Mouse (Mus musculus) adrenal gland (tissue): ENCODE results near the gene Zdhhc16.
"Not testable (repeated sequence)": the region's sequence is repeated elsewhere in the genome, so short reads cannot be mapped to it uniquely, and the experiment has no call there.

ENCODE experiments used
- intact Hi-C: fragments of 180-260 bp; cut with DNase I; formaldehyde crosslinking; loops from one replicate; pipeline ENCODE4 v1.15.1; 2025

Zdhhc16 gene

GRCm38 (mm10) chr19:41912121-41913080, 20.9 kb upstream of the Zdhhc16 start:
- intact Hi-C loops = loop anchor here (2.0 kb wide), 1 partner anchor 20 kb away; the partner anchor contains the start of genes Exosc1 and Zdhhc16

- intact Hi-C loops = loop anchor here (2.0 kb wide), 1 partner anchor 19 kb away; the partner anchor contains the start of genes Exosc1 and Zdhhc16
Observed at GRCm38 (mm10) chr19:41913774-41914591, 19.3 kb upstream of the Zdhhc16 start.

- intact Hi-C loops = not testable (repeated sequence)
Observed at GRCm38 (mm10) chr19:41914592-41914882, 18.7 kb upstream of the Zdhhc16 start.

GRCm38 (mm10) chr19:41915294-41915693, 18.0 kb upstream of the Zdhhc16 start:
- intact Hi-C loops = no loop called here

GRCm38 (mm10) chr19:41916853-41917252, 16.4 kb upstream of the Zdhhc16 start:
- intact Hi-C loops = no loop called here

- intact Hi-C loops = no loop called here
Observed at GRCm38 (mm10) chr19:41919471-41919870, 13.8 kb upstream of the Zdhhc16 start.

GRCm38 (mm10) chr19:41920412-41921067, 12.7 kb upstream of the Zdhhc16 start:
- intact Hi-C loops = no loop called here

GRCm38 (mm10) chr19:41932686-41933085, 594 bp upstream of the Zdhhc16 start:
- intact Hi-C loops = loop anchor here (2.0 to 5.0 kb wide), 2 partner anchors 20 to 35 kb away; partner anchors contain the start of gene Rrp12

- intact Hi-C loops = loop anchor here (5.0 kb wide), 1 partner anchor 37 kb away; the partner anchor contains the start of gene Rrp12
Observed at GRCm38 (mm10) chr19:41934124-41934523, 844 bp downstream of the Zdhhc16 start.

GRCm38 (mm10) chr19:41935921-41936320, 2.6 kb downstream of the Zdhhc16 start:
- intact Hi-C loops = no loop called here

- intact Hi-C loops = no loop called here
Observed at GRCm38 (mm10) chr19:41938539-41938938, 5.3 kb downstream of the Zdhhc16 start.

GRCm38 (mm10) chr19:41943841-41944240, 10.6 kb downstream of the Zdhhc16 start:
- intact Hi-C loops = no loop called here

GRCm38 (mm10) chr19:41952287-41952686, 19.0 kb downstream of the Zdhhc16 start:
- intact Hi-C loops = no loop called here

GRCm38 (mm10) chr19:41953574-41953973, 20.3 kb downstream of the Zdhhc16 start:
- intact Hi-C loops = no loop called here

- intact Hi-C loops = no loop called here
Observed at GRCm38 (mm10) chr19:41969618-41970017, 36.3 kb downstream of the Zdhhc16 start.

- intact Hi-C loops = no loop called here
Observed at GRCm38 (mm10) chr19:41973891-41974794, 40.9 kb downstream of the Zdhhc16 start.

GRCm38 (mm10) chr19:41980422-41980818, 47.1 kb downstream of the Zdhhc16 start:
- intact Hi-C loops = loop anchor here (2.0 kb wide), 1 partner anchor 46 kb away; no protein-coding TSS in a partner anchor

GRCm38 (mm10) chr19:41980819-41981594, 47.7 kb downstream of the Zdhhc16 start, which contains the start of gene Mms19:
TSS of gene Mms19 (minus strand) at chr19:41981157.
- intact Hi-C loops = loop anchor here (2.0 kb wide), 1 partner anchor 46 kb away; no protein-coding TSS in a partner anchor

- intact Hi-C loops = loop anchor here (2.0 kb wide), 1 partner anchor 45 kb away; no protein-coding TSS in a partner anchor
Observed at GRCm38 (mm10) chr19:41981595-41981927, 48.3 kb downstream of the Zdhhc16 start, which contains the start of gene Ubtd1. TSS of gene Ubtd1 (plus strand) at chr19:41981763.
